Mouse (Mus musculus): ENCODE results near the gene 1700003E16Rik.
A peak's percentile ranks its signal among the peaks of the same experiment; 100 is the strongest.

Gene 1700003E16Rik

GRCm38 (mm10) chr6:83156259-83156684 is at the start of gene 1700003E16Rik, which contains the start of gene Wdr54:
1700003E16Rik (plus strand) TSS chr6:83156404.
Wdr54 (minus strand) TSS chr6:83156397.
- peak; percentile 68 for DNase-seq

- peak; percentile 81 for DNase-seq
These were observed 48.4 kb upstream of the 1700003E16Rik start for GRCm38 (mm10) chr6:83107566-83108400.

GRCm38 (mm10) chr6:83108762-83109668 is 47.2 kb upstream of the 1700003E16Rik start, which contains the start of gene Mrpl53:
Mrpl53 (plus strand) TSS chr6:83109040.
- DNase-seq: peak; percentile 88

GRCm38 (mm10) chr6:83111510-83112136 is 44.6 kb upstream of the 1700003E16Rik start:
- DNase-seq: no peak

- peak; percentile 95 for DNase-seq
These were observed 41.1 kb upstream of the 1700003E16Rik start, which contains the start of gene Mogs for GRCm38 (mm10) chr6:83115011-83115671. Mogs (plus strand) TSS chr6:83115496.

- DNase-seq: no peak
These were observed 40.4 kb upstream of the 1700003E16Rik start for GRCm38 (mm10) chr6:83115682-83116372.

- no peak for DNase-seq
These were observed 39.6 kb upstream of the 1700003E16Rik start for GRCm38 (mm10) chr6:83116373-83117164.

- DNase-seq: no peak
These were observed 39.1 kb upstream of the 1700003E16Rik start for GRCm38 (mm10) chr6:83117165-83117438.

- DNase-seq: no peak
These were observed 38.6 kb upstream of the 1700003E16Rik start for GRCm38 (mm10) chr6:83117616-83118015.

GRCm38 (mm10) chr6:83118369-83118768 is 37.8 kb upstream of the 1700003E16Rik start:
- DNase-seq: no peak

GRCm38 (mm10) chr6:83118825-83119733 is 37.1 kb upstream of the 1700003E16Rik start:
- DNase-seq: no peak

- DNase-seq: peak; percentile 38
These were observed 36.5 kb upstream of the 1700003E16Rik start for GRCm38 (mm10) chr6:83119734-83120051.

GRCm38 (mm10) chr6:83120930-83121862 is 35.0 kb upstream of the 1700003E16Rik start, which contains the start of gene Wbp1:
Wbp1 (minus strand) TSS chr6:83121559.
- DNase-seq: peak; percentile 90

GRCm38 (mm10) chr6:83121863-83122710 is 34.1 kb upstream of the 1700003E16Rik start:
- no peak for DNase-seq

- DNase-seq: no peak
These were observed 33.2 kb upstream of the 1700003E16Rik start for GRCm38 (mm10) chr6:83122961-83123360.

GRCm38 (mm10) chr6:83124851-83125312 is 31.3 kb upstream of the 1700003E16Rik start:
- DNase-seq: peak; percentile 93

GRCm38 (mm10) chr6:83125331-83125730 is 30.9 kb upstream of the 1700003E16Rik start, which contains the start of gene Ino80b:
Ino80b (minus strand) TSS chr6:83125431.
- DNase-seq: no peak
